Mouse (Mus musculus) lung, postnatal 0 days (tissue): ENCODE data around the gene Pold2. TPM values are rescaled to one million over a fixed set of nuclear protein-coding genes. Genes with fewer than 3 reads are reported as not detected.

Experiments used
- ATAC-seq: fragments of 200-750 bp; cut with Nextera tagmentation; 2 replicates; pipeline ENCODE4 v1.8.0; 2017; ENCODE audit warnings: moderate library complexity
- DNase-seq: peaks from one replicate; pipeline ENCODE4 v3.0.0-alpha.2; 2016; ENCODE audit warnings: low spot score
- H3K27ac ChIP-seq: fragments of 300-500 bp; sonication (generic); 2 replicates; pipeline ENCODE4 v1.5.1; 2014; ENCODE audit warnings: antibody characterized with exemption, mild to moderate bottlenecking, low read length, mixed read lengths
- H3K27me3 ChIP-seq: fragments of 300-500 bp; sonication (generic); replicated peaks from 2 replicates; pipeline ENCODE4 v1.6.1; 2014; ENCODE audit warnings: low read length, mixed read lengths; ENCODE audit not compliant: insufficient read depth
- H3K36me3 ChIP-seq: fragments of 300-500 bp; sonication (generic); 2 replicates; pipeline ENCODE4 v1.6.1; 2014; ENCODE audit warnings: low read length, mixed read lengths; ENCODE audit not compliant: insufficient read depth
- H3K4me1 ChIP-seq: fragments of 300-500 bp; sonication (generic); 2 replicates; pipeline ENCODE4 v1.6.1; 2014; ENCODE audit warnings: antibody characterized with exemption, low read depth, low read length, mixed read lengths; ENCODE audit not compliant: insufficient read depth
- H3K4me2 ChIP-seq: fragments of 300-500 bp; sonication (generic); replicated peaks from 2 replicates; pipeline ENCODE4 v1.6.1; 2014; ENCODE audit warnings: low read depth, mild to moderate bottlenecking, low read length, moderate library complexity, mixed read lengths
- H3K4me3 ChIP-seq: fragments of 300-500 bp; sonication (generic); 2 replicates; pipeline ENCODE4 v1.5.1; 2014; ENCODE audit warnings: low read depth, low read length
- H3K9ac ChIP-seq: fragments of 300-500 bp; sonication (generic); replicated peaks from 2 replicates; pipeline ENCODE4 v1.6.1; 2014; ENCODE audit warnings: low read depth, mild to moderate bottlenecking
- H3K9me3 ChIP-seq: fragments of 300-500 bp; sonication (generic); 2 replicates; pipeline ENCODE4 v1.6.1; 2016; ENCODE audit warnings: low read length, mixed read lengths
- CTCF ChIP-seq: IDR thresholded peaks from 2 replicates; pipeline ENCODE4 v1.5.1; 2016; ENCODE audit warnings: antibody characterized with exemption, mild to moderate bottlenecking
- EP300 ChIP-seq: IDR thresholded peaks from 2 replicates; pipeline ENCODE4 v1.6.1; 2016; ENCODE audit warnings: antibody characterized with exemption, mild to moderate bottlenecking, control low read depth
- whole genome bisulfite sequencing: fragments of 180-500 bp; shearing (Covaris S2); extraction: QIAGEN DNeasy Blood & Tissue Kit; methylation state at CpG from one replicate; pipeline ENCODE4 v1.1.7; 2014; 5-methylcytosine and 5-hydroxymethylcytosine counted together
- polyA plus RNA-seq: library from polyadenylated mRNA; unstranded; fragments of >200 nt; fragmentation: Nextera tagmentation; extraction: Ambion mirVana; gene quantifications from 2 replicates; pipeline ENCODE4 v1.2.1, GENCODE M21; 2015

The Pold2 gene
- polyA plus RNA-seq, 1 experiment from 2014 or later: 30.1 TPM

- Histone ChIP-seq H3K27ac (no peak overlapping the region), H3K4me1 (no peaks in the 10 kb centered on the region), H3K27me3 (no peaks in the 10 kb centered on the region), H3K36me3 (no peaks in the 10 kb centered on the region), H3K4me2 (no peak overlapping the region), H3K4me3 (no peak overlapping the region), H3K9me3 (no peaks in the 10 kb centered on the region), H3K9ac (no peak overlapping the region)
- TF ChIP-seq EP300: no peak
- TF ChIP-seq CTCF: no peak
- ATAC-seq (no peak), DNase-seq (no peak)
- 74% methylated on average over 8 of the region's 8 CpGs for WGBS
Observed at GRCm38 (mm10) chr11:5916178-5916548, 38.1 kb upstream of the Pold2 start.

GRCm38 (mm10) chr11:5915429-5916177 lies 37.5 kb upstream of the Pold2 start:
- DNase-seq (no peak), ATAC-seq (no peak; the same call in 1 of the 2 replicates)
- Histone ChIP-seq H3K36me3 (no peaks in the 10 kb centered on the region), H3K9me3 (no peaks in the 10 kb centered on the region), H3K27me3 (no peaks in the 10 kb centered on the region), H3K4me2 (no peak overlapping the region), H3K4me3 (no peak overlapping the region), H3K9ac (no peak overlapping the region), H3K27ac (no peak overlapping the region), H3K4me1 (no peaks in the 10 kb centered on the region)
- TF ChIP-seq CTCF (no peak), EP300 (no peak)
- 58% methylated on average over 5 of the region's 5 CpGs for WGBS

- Histone ChIP-seq H3K4me1 (no peaks in the 10 kb centered on the region), H3K27ac (no peak overlapping the region), H3K9me3 (no peaks in the 10 kb centered on the region), H3K4me2 (no peak overlapping the region), H3K9ac (no peak overlapping the region), H3K36me3 (no peaks in the 10 kb centered on the region), H3K27me3 (no peaks in the 10 kb centered on the region), H3K4me3 (no peak overlapping the region)
- DNase-seq (no peak), ATAC-seq (no peak)
- TF ChIP-seq CTCF (no peak), EP300 (no peak)
- WGBS: 49% methylated on average over 5 of the region's 5 CpGs
Observed at GRCm38 (mm10) chr11:5914940-5915339, 36.8 kb upstream of the Pold2 start.

- H3K9ac ChIP-seq: no peak overlapping the region
Observed at GRCm38 (mm10) chr11:5913936-5914335, 35.8 kb upstream of the Pold2 start.

GRCm38 (mm10) chr11:5913256-5913655 lies 35.2 kb upstream of the Pold2 start:
- Histone ChIP-seq H3K36me3 (no peaks in the 10 kb centered on the region), H3K4me1 (no peaks in the 10 kb centered on the region), H3K4me2 (no peak overlapping the region), H3K9me3 (no peaks in the 10 kb centered on the region), H3K9ac (no peak overlapping the region), H3K4me3 (no peak overlapping the region), H3K27me3 (no peaks in the 10 kb centered on the region), H3K27ac (no peak overlapping the region)
- 43% methylated on average over 8 of the region's 8 CpGs for WGBS
- no peak for DNase-seq
- TF ChIP-seq EP300 (no peak), CTCF (no peak)
- no peak for ATAC-seq

More at GRCm38 (mm10) chr11:5913936-5914335, 35.8 kb upstream of the Pold2 start:
- H3K27ac ChIP-seq: no peak overlapping the region
- H3K4me2 ChIP-seq: no peak overlapping the region
- DNase-seq (no peak), ATAC-seq (no peak)
- no peaks in the 10 kb centered on the region for H3K4me1 ChIP-seq
- WGBS: 84% methylated on average over 4 of the region's 4 CpGs
- no peaks in the 10 kb centered on the region for H3K27me3 ChIP-seq
- no peaks in the 10 kb centered on the region for H3K36me3 ChIP-seq
- TF ChIP-seq CTCF: no peak
- TF ChIP-seq EP300: no peak
- H3K9me3 ChIP-seq: no peaks in the 10 kb centered on the region
- H3K4me3 ChIP-seq: no peak overlapping the region

- peak; percentile 59; the same call in 1 of the 2 replicates for ATAC-seq
- Histone ChIP-seq H3K4me3 (no peak overlapping the region), H3K9me3 (no peaks in the 10 kb centered on the region), H3K27me3 (no peaks in the 10 kb centered on the region), H3K4me2 (no peak overlapping the region), H3K9ac (no peak overlapping the region), H3K4me1 (no peaks in the 10 kb centered on the region), H3K27ac (no peak overlapping the region), H3K36me3 (no peaks in the 10 kb centered on the region)
- peak; percentile 72 for DNase-seq
- TF ChIP-seq EP300 (no peak), CTCF (peak; percentile 80)
- WGBS: 16% methylated on average over 5 of the region's 5 CpGs
Observed at GRCm38 (mm10) chr11:5912635-5913034, 34.5 kb upstream of the Pold2 start.
